Mouse (Mus musculus): ENCODE measurements around the gene Gtpbp10.
A peak's percentile ranks its signal among the peaks of the same experiment; 100 is the strongest.

Gtpbp10 gene

GRCm38 (mm10) chr5:5495042-5495441 is 64.3 kb downstream of the Gtpbp10 start:
- DNase-seq = no peak

DNA sequence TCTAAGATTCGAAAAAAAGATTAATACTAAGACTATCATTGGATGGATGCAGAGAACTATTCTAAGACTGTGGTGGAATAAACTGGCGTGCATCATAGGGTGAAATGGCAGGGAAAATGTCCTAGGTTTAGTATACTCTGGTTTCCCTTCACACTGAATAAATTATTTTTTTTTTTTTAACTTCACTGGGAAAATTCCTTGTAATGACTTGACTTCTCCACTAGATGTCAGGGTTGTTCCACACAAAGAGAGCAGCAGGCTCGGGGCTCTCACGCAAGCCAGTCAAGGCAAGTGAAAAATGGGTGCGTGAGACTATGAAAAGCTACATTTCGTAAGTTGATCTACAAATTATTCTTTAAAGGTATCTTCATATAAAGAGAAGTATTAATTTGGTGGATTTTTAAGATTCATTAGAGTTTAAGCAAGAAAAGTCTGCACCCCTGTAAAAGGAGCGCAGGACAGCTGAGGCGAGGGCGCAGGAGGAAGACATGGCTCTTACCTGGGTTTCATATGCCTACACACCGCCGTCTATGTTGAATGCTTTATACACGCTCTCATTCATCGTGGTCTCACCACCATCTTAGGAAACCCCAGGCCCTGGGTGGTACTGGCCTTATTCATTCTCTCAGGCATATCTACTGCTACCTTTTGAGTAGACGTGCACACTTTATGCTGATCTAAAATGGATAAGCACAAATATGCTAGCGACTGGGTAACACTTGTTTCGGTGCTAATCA is 64.9 kb downstream of the Gtpbp10 start:
- peak; percentile 25 for DNase-seq

DNA sequence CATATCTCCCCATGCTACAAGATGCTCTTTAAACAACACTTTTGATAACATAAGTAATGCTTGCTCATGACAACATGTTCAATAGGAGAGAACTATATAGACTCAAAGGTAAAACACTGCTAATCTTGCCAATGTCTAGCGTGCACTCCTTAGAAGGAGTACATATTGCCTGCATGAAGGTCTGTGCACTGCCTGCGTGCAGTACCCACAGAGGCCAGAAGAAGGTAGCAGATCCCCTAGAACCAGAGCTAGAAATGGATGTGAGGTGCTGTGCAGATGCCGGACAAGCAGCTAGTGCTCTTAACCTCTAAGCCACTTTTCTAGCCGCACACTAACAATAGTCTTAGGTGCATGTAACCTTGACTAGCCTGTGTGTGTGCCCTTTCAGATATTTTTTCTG is 67.2 kb downstream of the Gtpbp10 start:
- DNase-seq = no peak

Measured in kidney, postnatal 10 days (tissue).